Mouse (Mus musculus) midbrain, embryonic 11.5 days (tissue): ENCODE data around the gene Fbxl17. TPM values are rescaled to one million over a fixed set of nuclear protein-coding genes. Genes with fewer than 3 reads are reported as not detected.

Experiments used
- ATAC-seq: fragments of 200-750 bp; cut with Nextera tagmentation; 2 replicates; pipeline ENCODE4 v1.8.0; 2017; ENCODE audit warnings: moderate TSS enrichment, moderate library complexity; ENCODE audit not compliant: low FRiP score
- DNase-seq: peaks from one replicate; pipeline ENCODE4 v3.0.0; 2015; ENCODE audit warnings: low spot score; ENCODE audit errors: missing footprints
- H3K27ac ChIP-seq: fragments of 300-500 bp; sonication (generic); 2 replicates; pipeline ENCODE4 v1.5.1; 2014; ENCODE audit warnings: low read depth, low read length
- H3K27me3 ChIP-seq: fragments of 300-500 bp; sonication (generic); 2 replicates; pipeline ENCODE4 v1.6.1; 2014; ENCODE audit warnings: mild to moderate bottlenecking, low read length, moderate library complexity, mixed read lengths; ENCODE audit not compliant: control insufficient read depth, insufficient read depth
- H3K36me3 ChIP-seq: fragments of 300-500 bp; sonication (generic); 2 replicates; pipeline ENCODE4 v1.6.1; 2014; ENCODE audit warnings: mild to moderate bottlenecking, low read length, moderate library complexity, mixed read lengths; ENCODE audit not compliant: control insufficient read depth, insufficient read depth
- H3K4me1 ChIP-seq: fragments of 300-500 bp; sonication (generic); 2 replicates; pipeline ENCODE4 v1.6.1; 2014; ENCODE audit warnings: low read length; ENCODE audit not compliant: control insufficient read depth, insufficient read depth
- H3K4me2 ChIP-seq: fragments of 300-500 bp; sonication (generic); 2 replicates; pipeline ENCODE4 v1.6.1; 2014; ENCODE audit warnings: mild to moderate bottlenecking, moderate library complexity
- H3K4me3 ChIP-seq: fragments of 300-500 bp; sonication (generic); 2 replicates; pipeline ENCODE4 v1.5.1; 2014; ENCODE audit warnings: low read depth, low read length
- H3K9ac ChIP-seq: fragments of 300-500 bp; sonication (generic); 2 replicates; pipeline ENCODE4 v1.6.1; 2014; ENCODE audit warnings: low read length
- H3K9me3 ChIP-seq: fragments of 300-500 bp; sonication (generic); 2 replicates; pipeline ENCODE4 v1.6.1; 2016; ENCODE audit warnings: low read length; ENCODE audit not compliant: control insufficient read depth
- WGBS: fragments of 180-500 bp; shearing (Covaris S2); extraction: QIAGEN DNeasy Blood & Tissue Kit; methylation state at CpG from one replicate; pipeline ENCODE4 v1.1.7; 2014; 5-methylcytosine and 5-hydroxymethylcytosine counted together
- polyA plus RNA-seq: library from polyadenylated mRNA; unstranded; fragments of >200 nt; fragmentation: Nextera tagmentation; extraction: Ambion mirVana; gene quantifications from 2 replicates; pipeline ENCODE4 v1.2.1, GENCODE M21; 2014

Fbxl17 gene
- polyA plus RNA-seq, 1 experiment from 2014 or later: 15.8 TPM

GRCm38 (mm10) chr17:63273353-63273752, 226.5 kb downstream of the Fbxl17 start:
- Histone ChIP-seq H3K27me3 (no peaks in the 10 kb centered on the region), H3K27ac (no peak overlapping the region), H3K36me3 (no peaks in the 10 kb centered on the region), H3K4me3 (no peak overlapping the region), H3K9ac (no peak overlapping the region), H3K9me3 (no peaks in the 10 kb centered on the region), H3K4me2 (no peak overlapping the region), H3K4me1 (no peaks in the 10 kb centered on the region)
- DNase-seq (no peak), ATAC-seq (no peak)
- 94% methylated on average over 2 of the region's 2 CpGs for WGBS

- DNase-seq (no peak), ATAC-seq (no peak)
- H3K27me3 ChIP-seq: no peaks in the 10 kb centered on the region
- H3K27ac ChIP-seq: no peak overlapping the region
- no peaks in the 10 kb centered on the region for H3K36me3 ChIP-seq
- no peak overlapping the region for H3K4me2 ChIP-seq
- H3K4me3 ChIP-seq: no peak overlapping the region
- no peak overlapping the region for H3K9ac ChIP-seq
- no peaks in the 10 kb centered on the region for H3K4me1 ChIP-seq
- no peaks in the 10 kb centered on the region for H3K9me3 ChIP-seq
These were observed 226.9 kb downstream of the Fbxl17 start for GRCm38 (mm10) chr17:63272914-63273313.

GRCm38 (mm10) chr17:63271000-63271399, 228.8 kb downstream of the Fbxl17 start:
- DNase-seq (no peak), ATAC-seq (no peak)
- H3K4me1 ChIP-seq: peaks cover 2% of the 10 kb centered on the region; the same call in 1 of the 2 replicates
- no peak overlapping the region for H3K4me3 ChIP-seq
- H3K36me3 ChIP-seq: no peaks in the 10 kb centered on the region
- no peak overlapping the region for H3K9ac ChIP-seq
- H3K27me3 ChIP-seq: no peaks in the 10 kb centered on the region
- H3K4me2 ChIP-seq: no peak overlapping the region
- no peaks in the 10 kb centered on the region for H3K9me3 ChIP-seq
- H3K27ac ChIP-seq: no peak overlapping the region
- 73% methylated on average over 6 of the region's 6 CpGs for WGBS

GRCm38 (mm10) chr17:63270513-63270912, 229.3 kb downstream of the Fbxl17 start:
- Histone ChIP-seq H3K36me3 (no peaks in the 10 kb centered on the region), H3K4me2 (no peak overlapping the region), H3K27ac (no peak overlapping the region), H3K4me3 (no peak overlapping the region), H3K27me3 (no peaks in the 10 kb centered on the region), H3K9me3 (no peaks in the 10 kb centered on the region), H3K4me1 (peaks cover 2% of the 10 kb centered on the region; the same call in 1 of the 2 replicates), H3K9ac (no peak overlapping the region)
- 86% methylated on average over 5 of the region's 5 CpGs for WGBS
- ATAC-seq (no peak), DNase-seq (no peak)

- Histone ChIP-seq H3K4me1 (peaks cover 2% of the 10 kb centered on the region; the same call in 1 of the 2 replicates), H3K27ac (no peak overlapping the region), H3K9ac (no peak overlapping the region), H3K4me3 (no peak overlapping the region), H3K9me3 (no peaks in the 10 kb centered on the region), H3K4me2 (no peak overlapping the region), H3K27me3 (no peaks in the 10 kb centered on the region), H3K36me3 (no peaks in the 10 kb centered on the region)
- 91% methylated on average over 5 of the region's 5 CpGs for WGBS
- no peak for ATAC-seq
- DNase-seq: no peak
These were observed 237.1 kb downstream of the Fbxl17 start for GRCm38 (mm10) chr17:63262674-63263073.

GRCm38 (mm10) chr17:63261508-63262141, 238.2 kb downstream of the Fbxl17 start:
- H3K27ac ChIP-seq: no peak overlapping the region
- no peak for ATAC-seq
- 94% methylated on average over 10 of the region's 10 CpGs for WGBS
- H3K4me1 ChIP-seq: no peaks in the 10 kb centered on the region
- H3K4me3 ChIP-seq: no peak overlapping the region
- no peak for DNase-seq
- H3K27me3 ChIP-seq: no peaks in the 10 kb centered on the region
- H3K9ac ChIP-seq: no peak overlapping the region
- no peaks in the 10 kb centered on the region for H3K36me3 ChIP-seq
- H3K9me3 ChIP-seq: no peaks in the 10 kb centered on the region
- H3K4me2 ChIP-seq: no peak overlapping the region

GRCm38 (mm10) chr17:63259091-63259490, 240.7 kb downstream of the Fbxl17 start:
- H3K9ac ChIP-seq: no peak overlapping the region
- no peak for ATAC-seq
- 84% methylated on average over 3 of the region's 3 CpGs for WGBS

GRCm38 (mm10) chr17:63246144-63246619, 253.6 kb downstream of the Fbxl17 start:
- H3K4me1 ChIP-seq: no peaks in the 10 kb centered on the region
- H3K27ac ChIP-seq: no peak overlapping the region
- no peak overlapping the region for H3K4me3 ChIP-seq
- H3K4me2 ChIP-seq: no peak overlapping the region
- no peaks in the 10 kb centered on the region for H3K27me3 ChIP-seq
- ATAC-seq (no peak), DNase-seq (no peak)
- no peaks in the 10 kb centered on the region for H3K9me3 ChIP-seq
- no peak overlapping the region for H3K9ac ChIP-seq
- WGBS: 93% methylated on average over 7 of the region's 7 CpGs
- H3K36me3 ChIP-seq: no peaks in the 10 kb centered on the region

More at GRCm38 (mm10) chr17:63259091-63259490, 240.7 kb downstream of the Fbxl17 start:
- Histone ChIP-seq H3K36me3 (no peaks in the 10 kb centered on the region), H3K27me3 (no peaks in the 10 kb centered on the region), H3K4me3 (no peak overlapping the region), H3K9me3 (no peaks in the 10 kb centered on the region), H3K27ac (no peak overlapping the region), H3K4me1 (no peaks in the 10 kb centered on the region), H3K4me2 (no peak overlapping the region)
- no peak for DNase-seq

- Histone ChIP-seq H3K4me3 (no peak overlapping the region), H3K27ac (no peak overlapping the region), H3K9ac (no peak overlapping the region), H3K9me3 (no peaks in the 10 kb centered on the region), H3K4me1 (no peaks in the 10 kb centered on the region), H3K4me2 (no peak overlapping the region), H3K27me3 (no peaks in the 10 kb centered on the region), H3K36me3 (no peaks in the 10 kb centered on the region)
- WGBS: 94% methylated on average over 9 of the region's 9 CpGs
- DNase-seq (no peak), ATAC-seq (no peak)
These were observed 254.3 kb downstream of the Fbxl17 start for GRCm38 (mm10) chr17:63245472-63245871.
